Mouse (Mus musculus) layer of hippocampus, adult 9-11 months (tissue): ENCODE measurements around the gene Ing4.
A peak's percentile ranks its signal among the peaks of the same experiment; 100 is the strongest.

Experiments used
- DNase-seq: peaks from one replicate; pipeline ENCODE4 v3.0.0; 2022

Gene Ing4

DNA sequence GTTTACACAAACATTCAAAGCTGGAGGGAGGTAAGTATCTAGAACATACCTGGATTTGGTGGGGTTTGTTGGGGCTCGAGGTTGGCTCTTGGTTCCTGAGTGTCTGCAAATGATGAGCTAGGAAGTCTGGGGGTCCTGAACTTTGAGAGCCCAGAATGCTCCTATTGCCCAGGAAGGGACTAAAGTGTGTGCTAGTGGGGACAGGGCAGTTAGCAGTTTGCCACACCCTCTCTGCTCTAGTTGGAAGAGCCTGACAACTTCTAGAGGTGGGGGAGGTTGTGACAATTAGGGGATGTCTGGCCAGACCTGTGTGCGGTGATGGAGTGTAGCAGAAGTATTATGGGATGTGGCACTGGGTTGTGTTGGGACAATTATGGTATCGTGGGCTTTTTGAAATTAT is 55.3 kb downstream of the Ing4 start:
- no peak for DNase-seq

DNA sequence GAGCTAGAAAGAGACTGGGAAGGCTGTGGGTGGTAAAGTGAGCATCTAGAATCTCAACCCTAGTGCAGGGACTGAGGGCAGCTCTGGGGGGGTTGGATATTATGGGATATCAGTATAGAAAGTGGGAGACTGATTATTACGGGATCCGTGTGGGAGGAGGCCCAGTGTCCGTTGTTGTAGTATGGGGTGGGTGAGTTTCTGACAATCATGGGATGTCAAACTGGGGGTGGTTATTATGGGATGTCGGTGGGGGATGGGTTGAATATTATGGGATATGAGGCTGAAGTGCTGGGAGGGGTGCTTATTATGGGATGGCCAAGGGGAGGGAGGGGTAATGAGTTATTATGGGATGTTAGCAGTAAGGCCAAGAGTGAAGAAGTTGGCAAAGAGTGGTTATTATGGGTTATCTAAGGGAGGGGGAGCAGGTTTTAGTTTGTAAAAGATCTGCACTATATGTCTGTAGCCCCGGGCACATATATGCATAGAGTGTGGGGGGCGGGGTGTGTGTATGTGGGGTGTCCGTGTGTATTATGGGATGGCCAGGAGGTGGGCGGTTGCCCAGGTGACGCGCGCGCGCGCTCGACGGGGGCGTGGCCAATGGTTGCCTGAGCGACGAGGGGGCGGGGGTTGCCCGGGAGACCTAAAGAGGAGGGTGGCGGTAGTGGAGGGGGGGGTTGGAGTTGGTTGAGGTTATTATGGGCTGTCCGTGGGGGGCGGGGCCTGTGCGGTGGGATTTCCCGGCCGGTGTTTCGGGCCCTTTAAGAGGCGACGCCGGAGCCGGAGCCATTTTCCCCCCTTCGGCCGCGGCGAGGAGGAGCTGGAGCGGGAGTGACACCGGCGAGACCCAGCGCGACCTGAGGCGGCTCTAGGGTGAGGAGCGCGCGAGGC is 56.1 kb downstream of the Ing4 start, which contains the start of gene Chd4:
Chd4 (plus strand) TSS at position 591 of the 888 bp plus-strand sequence.
- peak; percentile 97 for DNase-seq

DNA sequence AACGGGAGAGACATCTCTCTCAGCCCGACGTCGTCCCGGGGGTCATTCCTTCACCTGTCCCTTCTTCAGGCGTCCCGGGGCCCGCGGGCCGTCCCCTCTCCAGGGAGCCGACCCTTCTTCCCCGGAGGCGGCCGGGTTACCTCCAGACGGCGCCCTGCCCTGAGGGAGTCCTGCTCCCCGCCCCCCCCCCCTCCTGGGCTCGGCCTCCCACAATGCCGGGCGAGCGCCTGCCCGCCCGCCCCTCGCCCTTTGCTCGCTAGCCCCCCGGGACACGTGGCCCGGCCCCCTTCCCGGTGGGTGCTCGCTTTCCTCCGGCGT is 56.7 kb downstream of the Ing4 start:
- DNase-seq: no peak

DNA sequence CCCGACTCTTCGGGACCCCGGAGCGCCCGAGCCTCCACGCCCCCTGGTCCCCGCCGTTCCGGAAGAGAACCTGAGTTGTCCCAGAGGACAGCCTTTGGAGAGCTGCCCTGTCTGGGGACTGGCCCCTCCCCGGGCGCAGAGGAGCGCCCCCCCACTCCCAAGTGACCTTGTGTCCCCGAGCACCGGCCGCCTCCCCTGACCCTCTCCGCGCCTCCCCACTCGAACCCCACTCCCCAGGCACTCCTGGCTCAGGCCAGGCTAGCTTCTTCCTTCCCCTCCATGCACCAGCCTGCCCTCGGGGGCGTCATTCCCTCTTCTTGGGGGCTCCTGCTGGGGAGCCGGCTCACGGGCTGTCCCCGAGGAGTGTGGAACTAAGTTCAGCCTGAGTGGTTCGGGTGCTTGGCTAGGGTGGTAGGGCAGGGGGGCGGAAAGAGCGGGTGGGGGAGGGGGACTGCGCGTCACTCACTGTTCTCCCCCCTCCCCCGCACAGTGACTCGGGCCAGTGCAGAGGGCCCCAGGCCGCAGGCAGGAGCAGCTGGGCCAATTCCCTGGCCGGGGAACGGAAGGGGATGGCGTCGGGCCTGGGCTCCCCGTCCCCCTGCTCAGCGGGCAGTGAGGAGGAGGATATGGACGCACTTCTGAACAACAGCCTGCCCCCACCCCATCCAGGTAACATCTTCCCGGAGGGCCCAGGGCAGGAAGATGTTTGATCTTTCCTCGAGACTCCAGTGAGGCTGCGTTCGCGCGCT is 57.2 kb downstream of the Ing4 start:
- no peak for DNase-seq

DNA sequence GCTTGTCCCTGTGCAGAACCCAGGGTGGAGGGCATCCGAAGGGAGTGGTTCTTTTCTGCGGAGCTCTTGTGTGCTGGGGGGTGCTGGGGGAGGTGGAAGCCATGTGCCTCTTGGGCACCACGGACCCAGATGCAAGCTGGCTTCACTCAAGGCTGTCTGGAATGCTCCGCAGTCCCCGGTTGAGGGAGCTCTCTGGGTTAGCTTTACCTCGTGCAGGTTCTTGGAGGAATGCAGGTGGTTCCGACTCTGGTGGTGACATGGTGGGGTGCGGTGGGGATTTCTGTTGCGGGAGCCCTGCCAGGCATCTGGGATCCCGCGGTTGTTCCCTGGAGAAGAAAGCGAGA is 57.8 kb downstream of the Ing4 start:
- DNase-seq: no peak

DNA sequence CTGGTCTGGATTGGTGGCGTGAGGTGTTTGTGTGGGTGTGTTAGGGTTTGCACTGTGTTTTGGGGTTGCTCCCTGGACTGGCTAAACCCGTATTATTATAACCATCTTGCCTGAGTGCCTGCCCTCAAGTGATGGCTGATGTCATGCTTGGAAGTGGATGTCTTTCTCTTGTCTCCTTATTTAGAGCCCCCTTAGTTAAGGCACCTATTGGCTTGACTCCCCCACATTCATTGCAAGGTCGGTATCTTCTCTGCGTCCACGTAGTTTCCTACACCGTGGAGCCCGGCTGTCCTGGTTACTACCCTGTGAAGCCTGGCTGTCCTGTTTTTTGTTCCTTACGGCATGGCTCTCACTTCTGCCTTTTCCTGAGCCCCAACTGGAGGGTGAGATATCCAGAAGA is 58.4 kb downstream of the Ing4 start:
- no peak for DNase-seq

DNA sequence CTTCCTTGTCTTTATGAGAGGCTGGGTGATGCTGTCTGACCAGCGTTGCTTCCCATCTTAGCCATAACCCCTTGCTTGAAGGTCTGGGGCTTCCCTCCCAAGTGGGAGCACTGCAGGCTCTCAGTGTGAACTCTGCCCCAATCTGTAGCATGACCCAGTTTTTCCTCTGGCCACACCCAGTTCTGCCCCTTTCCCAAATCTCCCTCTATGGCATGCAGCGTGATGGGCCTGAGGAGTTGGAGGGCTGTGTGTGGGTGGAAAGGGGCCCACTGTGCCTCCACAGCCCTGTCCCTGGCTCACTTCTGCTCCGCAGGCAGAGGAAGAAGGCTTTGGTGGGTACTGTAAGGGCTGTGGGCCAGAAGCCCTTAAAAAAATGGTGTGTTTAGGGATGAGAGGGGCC is 59.0 kb downstream of the Ing4 start:
- DNase-seq: no peak
